Mouse (Mus musculus): ENCODE results near the gene C87436.

DNA sequence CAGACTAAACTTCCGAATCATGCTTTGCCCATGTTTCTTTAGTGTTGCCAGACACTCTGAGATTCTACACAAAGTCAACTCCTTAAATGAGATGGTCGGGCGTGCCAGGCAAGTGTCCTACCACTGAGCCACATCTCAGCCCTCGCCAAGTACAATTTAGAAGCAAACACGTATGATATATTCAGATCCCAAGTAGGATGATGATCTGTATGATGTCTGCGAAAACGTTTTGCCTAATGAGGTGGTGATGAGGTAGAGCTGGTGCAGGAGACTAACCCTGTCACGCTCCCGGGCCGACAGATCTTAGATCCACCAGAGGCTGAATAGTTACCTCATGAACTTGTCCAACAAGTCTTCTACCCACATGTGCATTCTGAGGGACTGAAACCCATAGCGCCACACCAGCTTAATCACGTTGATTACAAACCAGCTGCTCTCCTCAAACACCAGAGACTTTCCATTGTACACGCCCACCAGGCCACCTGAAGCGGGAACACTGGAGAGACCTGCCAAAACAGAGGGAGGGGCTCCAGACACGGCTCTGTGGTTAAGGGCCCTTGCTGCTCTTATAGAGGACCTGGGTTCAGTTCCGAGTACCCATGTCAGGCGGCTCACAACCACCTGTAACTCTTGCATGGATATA lies 44.0 kb upstream of the C87436 start:
- TF ChIP-seq USF1 (IDR thresholded peaks at IDR 0.05; ENCODE audit: low read depth, low read length) (no peak), CTCF (conservative IDR thresholded peaks at IDR 0.05 in 1 of 2, IDR thresholded peaks at IDR 0.05 in 1 of 2; ENCODE audit: low read depth in 2 of 2, low read length in 2 of 2) (no peak), EP300 (IDR thresholded peaks at IDR 0.05; ENCODE audit: low read length) (no peak), ZC3H11A (IDR thresholded peaks at IDR 0.05; ENCODE audit: low read depth, low read length) (no peak), E2F4 (IDR thresholded peaks at IDR 0.05; ENCODE audit: insufficient replicate concordance, low read depth, low read length) (no peak), SIN3A (IDR thresholded peaks at IDR 0.05; ENCODE audit: low read length) (no peak), CHD2 (IDR thresholded peaks at IDR 0.05; ENCODE audit: low read length) (no peak), POLR2A (IDR thresholded peaks at IDR 0.05; ENCODE audit: low read depth, low read length) (no peak)
